Mouse (Mus musculus) hindbrain, embryonic 14.5 days (tissue): ENCODE results near the gene Olfr12. TPM values are rescaled to one million over a fixed set of nuclear protein-coding genes. Genes with fewer than 3 reads are reported as not detected.

Experiments used
- ATAC-seq: fragments of 200-750 bp; cut with Nextera tagmentation; 2 replicates; pipeline ENCODE4 v1.8.0; 2017; ENCODE audit warnings: moderate number of reproducible peaks, mild to moderate bottlenecking, moderate TSS enrichment, moderate library complexity; ENCODE audit not compliant: low FRiP score
- DNase-seq: peaks from one replicate; pipeline ENCODE4 v3.0.0-alpha.2; 2015; ENCODE audit warnings: low spot score
- H3K27ac ChIP-seq: fragments of 300-500 bp; sonication (generic); 2 replicates; pipeline ENCODE4 v1.5.1; 2014; ENCODE audit warnings: mild to moderate bottlenecking, moderate library complexity
- H3K27me3 ChIP-seq: fragments of 300-500 bp; sonication (generic); 2 replicates; pipeline ENCODE4 v1.6.1; 2014; ENCODE audit warnings: mild to moderate bottlenecking, low read length, mixed read lengths; ENCODE audit not compliant: control insufficient read depth, insufficient read depth
- H3K36me3 ChIP-seq: fragments of 300-500 bp; sonication (generic); replicated peaks from 2 replicates; pipeline ENCODE4 v1.6.1; 2014; ENCODE audit not compliant: control insufficient read depth, insufficient read depth
- H3K4me1 ChIP-seq: fragments of 300-500 bp; sonication (generic); replicated peaks from 2 replicates; pipeline ENCODE4 v1.6.1; 2014; ENCODE audit warnings: antibody characterized with exemption, low read length, mixed read lengths; ENCODE audit not compliant: control insufficient read depth, insufficient read depth
- H3K4me2 ChIP-seq: fragments of 300-500 bp; sonication (generic); replicated peaks from 2 replicates; pipeline ENCODE4 v1.6.1; 2014; ENCODE audit warnings: mild to moderate bottlenecking, moderate library complexity
- H3K4me3 ChIP-seq: fragments of 300-500 bp; sonication (generic); replicated peaks from 2 replicates; pipeline ENCODE4 v1.5.1; 2014; ENCODE audit warnings: mild to moderate bottlenecking, low read length
- H3K9ac ChIP-seq: fragments of 300-500 bp; sonication (generic); 2 replicates; pipeline ENCODE4 v1.6.1; 2014
- H3K9me3 ChIP-seq: fragments of 300-500 bp; sonication (generic); 2 replicates; pipeline ENCODE4 v1.6.1; 2016; ENCODE audit warnings: low read length; ENCODE audit not compliant: control insufficient read depth
- WGBS: fragments of 180-500 bp; shearing (Covaris S2); extraction: QIAGEN DNeasy Blood & Tissue Kit; methylation state at CpG from one replicate; pipeline ENCODE4 v1.1.7; 2014; 5-methylcytosine and 5-hydroxymethylcytosine counted together
- polyA plus RNA-seq: library from polyadenylated mRNA; unstranded; fragments of >200 nt; fragmentation: Nextera tagmentation; extraction: Ambion mirVana; gene quantifications from 2 replicates; pipeline ENCODE4 v1.2.1, GENCODE M21; 2014

Gene Olfr12
- polyA plus RNA-seq: not detected in 2 replicates

GRCm38 (mm10) chr1:92617488-92617887 is at the start of gene Olfr12:
TSS of gene Olfr12 (plus strand) at chr1:92617788.
- DNase-seq: no peak
- 59% methylated on average over 2 of the region's 2 CpGs for WGBS
- Histone ChIP-seq H3K4me3 (no peak within 1 kb of the TSS), H3K4me2 (no peak within 1 kb of the TSS), H3K9ac (no peak within 1 kb of the TSS), H3K9me3 (no peaks in the 10 kb centered on the region), H3K36me3 (no peaks in the 10 kb centered on the region), H3K4me1 (no peaks in the 10 kb centered on the region), H3K27me3 (no peaks in the 10 kb centered on the region), H3K27ac (no peak within 1 kb of the TSS)
- no peak for ATAC-seq

GRCm38 (mm10) chr1:92571022-92571421 is 46.6 kb upstream of the Olfr12 start, which contains the start of gene Olfr1413:
TSS of gene Olfr1413 (plus strand) at chr1:92571322.
- Histone ChIP-seq H3K9me3 (no peaks in the 10 kb centered on the region), H3K4me3 (no peak within 1 kb of the TSS), H3K36me3 (no peaks in the 10 kb centered on the region), H3K9ac (no peak within 1 kb of the TSS), H3K27ac (no peak within 1 kb of the TSS), H3K27me3 (no peaks in the 10 kb centered on the region), H3K4me2 (no peak within 1 kb of the TSS), H3K4me1 (no peaks in the 10 kb centered on the region)
- ATAC-seq (no peak), DNase-seq (no peak)
- WGBS: 95% methylated on average over 3 of the region's 3 CpGs

GRCm38 (mm10) chr1:92585479-92585878 is 32.1 kb upstream of the Olfr12 start, which contains the start of gene Olfr1412:
TSS of gene Olfr1412 (plus strand) at chr1:92585779.
- H3K4me2 ChIP-seq: no peak within 1 kb of the TSS
- H3K9ac ChIP-seq: no peak within 1 kb of the TSS
- H3K27me3 ChIP-seq: no peaks in the 10 kb centered on the region
- no peak for DNase-seq
- no peak for ATAC-seq
- H3K4me1 ChIP-seq: no peaks in the 10 kb centered on the region
- no peak within 1 kb of the TSS for H3K4me3 ChIP-seq
- WGBS: 88% methylated on average over 2 of the region's 2 CpGs
- no peaks in the 10 kb centered on the region for H3K36me3 ChIP-seq
- H3K27ac ChIP-seq: no peak within 1 kb of the TSS
- 0 out of 2 replicates have a peak, but pooled peaks cover 5% of the 10 kb centered on the region for H3K9me3 ChIP-seq

- DNase-seq: no peak
- Histone ChIP-seq H3K27ac (no peak within 1 kb of the TSS), H3K4me1 (no peaks in the 10 kb centered on the region), H3K4me3 (no peak within 1 kb of the TSS), H3K36me3 (no peaks in the 10 kb centered on the region), H3K4me2 (no peak within 1 kb of the TSS), H3K9ac (no peak within 1 kb of the TSS), H3K9me3 (no peaks in the 10 kb centered on the region), H3K27me3 (no peaks in the 10 kb centered on the region)
- no peak for ATAC-seq
Observed at GRCm38 (mm10) chr1:92594111-92594510, 23.5 kb upstream of the Olfr12 start, which contains the start of gene Olfr1411. TSS of gene Olfr1411 (plus strand) at chr1:92594411.

GRCm38 (mm10) chr1:92596019-92596418 is 21.6 kb upstream of the Olfr12 start:
- H3K4me1 ChIP-seq: no peaks in the 10 kb centered on the region
- no peak overlapping the region for H3K4me3 ChIP-seq
- H3K4me2 ChIP-seq: no peak overlapping the region
- no peaks in the 10 kb centered on the region for H3K36me3 ChIP-seq
- WGBS: 88% methylated on average over 3 of the region's 3 CpGs
- ATAC-seq: no peak
- H3K27ac ChIP-seq: no peak overlapping the region
- H3K9ac ChIP-seq: no peak overlapping the region
- H3K27me3 ChIP-seq: no peaks in the 10 kb centered on the region
- DNase-seq: no peak
- H3K9me3 ChIP-seq: no peaks in the 10 kb centered on the region

- Histone ChIP-seq H3K9ac (no peak within 1 kb of the TSS), H3K4me1 (no peaks in the 10 kb centered on the region), H3K9me3 (no peaks in the 10 kb centered on the region), H3K4me3 (no peak within 1 kb of the TSS), H3K36me3 (no peaks in the 10 kb centered on the region), H3K4me2 (no peak within 1 kb of the TSS), H3K27me3 (no peaks in the 10 kb centered on the region), H3K27ac (no peak within 1 kb of the TSS)
- DNase-seq (no peak), ATAC-seq (no peak)
- WGBS: 91% methylated on average over 1 of the region's 1 CpGs
Observed at GRCm38 (mm10) chr1:92605482-92605881, 12.1 kb upstream of the Olfr12 start, which contains the start of gene Olfr1410. TSS of gene Olfr1410 (plus strand) at chr1:92605782.

- Histone ChIP-seq H3K27ac (no peak overlapping the region), H3K9ac (no peak overlapping the region), H3K4me3 (no peak overlapping the region), H3K9me3 (no peaks in the 10 kb centered on the region), H3K4me2 (no peak overlapping the region), H3K27me3 (0 out of 2 replicates have a peak, but pooled peaks cover 4% of the 10 kb centered on the region), H3K4me1 (no peaks in the 10 kb centered on the region), H3K36me3 (no peaks in the 10 kb centered on the region)
- DNase-seq: no peak
- ATAC-seq: no peak
- WGBS: 80% methylated on average over 4 of the region's 4 CpGs
Observed at GRCm38 (mm10) chr1:92607711-92608110, 9.9 kb upstream of the Olfr12 start.

GRCm38 (mm10) chr1:92611008-92611407 is 6.6 kb upstream of the Olfr12 start:
- WGBS: 8% methylated on average over 5 of the region's 5 CpGs
- Histone ChIP-seq H3K4me2 (no peak overlapping the region), H3K27ac (no peak overlapping the region), H3K9ac (no peak overlapping the region), H3K36me3 (no peaks in the 10 kb centered on the region), H3K4me3 (no peak overlapping the region), H3K4me1 (no peaks in the 10 kb centered on the region), H3K27me3 (0 out of 2 replicates have a peak, but pooled peaks cover 4% of the 10 kb centered on the region), H3K9me3 (no peaks in the 10 kb centered on the region)
- peak; percentile 87 for DNase-seq
- no peak for ATAC-seq

- no peak; the same call in 1 of the 2 replicates for ATAC-seq
- DNase-seq: no peak
- Histone ChIP-seq H3K27me3 (0 out of 2 replicates have a peak, but pooled peaks cover 4% of the 10 kb centered on the region), H3K27ac (no peak overlapping the region), H3K9ac (peak overlapping the region; percentile 14; the same call in 1 of the 2 replicates), H3K9me3 (no peaks in the 10 kb centered on the region), H3K4me2 (no peak overlapping the region), H3K4me1 (no peaks in the 10 kb centered on the region), H3K36me3 (no peaks in the 10 kb centered on the region), H3K4me3 (no peak overlapping the region)
- WGBS: 30% methylated on average over 4 of the region's 4 CpGs
Observed at GRCm38 (mm10) chr1:92613175-92613574, 4.4 kb upstream of the Olfr12 start.

GRCm38 (mm10) chr1:92614516-92614915 is 3.1 kb upstream of the Olfr12 start:
- DNase-seq: peak; percentile 79
- Histone ChIP-seq H3K27ac (no peak overlapping the region), H3K9ac (no peak overlapping the region), H3K36me3 (no peaks in the 10 kb centered on the region), H3K4me2 (no peak overlapping the region), H3K4me3 (no peak overlapping the region), H3K9me3 (no peaks in the 10 kb centered on the region), H3K27me3 (0 out of 2 replicates have a peak, but pooled peaks cover 4% of the 10 kb centered on the region), H3K4me1 (no peaks in the 10 kb centered on the region)
- ATAC-seq: no peak
- WGBS: 6% methylated on average over 1 of the region's 1 CpGs
